Mouse (Mus musculus): Measurements from ENCODE around the gene H3f3b.

DNA sequence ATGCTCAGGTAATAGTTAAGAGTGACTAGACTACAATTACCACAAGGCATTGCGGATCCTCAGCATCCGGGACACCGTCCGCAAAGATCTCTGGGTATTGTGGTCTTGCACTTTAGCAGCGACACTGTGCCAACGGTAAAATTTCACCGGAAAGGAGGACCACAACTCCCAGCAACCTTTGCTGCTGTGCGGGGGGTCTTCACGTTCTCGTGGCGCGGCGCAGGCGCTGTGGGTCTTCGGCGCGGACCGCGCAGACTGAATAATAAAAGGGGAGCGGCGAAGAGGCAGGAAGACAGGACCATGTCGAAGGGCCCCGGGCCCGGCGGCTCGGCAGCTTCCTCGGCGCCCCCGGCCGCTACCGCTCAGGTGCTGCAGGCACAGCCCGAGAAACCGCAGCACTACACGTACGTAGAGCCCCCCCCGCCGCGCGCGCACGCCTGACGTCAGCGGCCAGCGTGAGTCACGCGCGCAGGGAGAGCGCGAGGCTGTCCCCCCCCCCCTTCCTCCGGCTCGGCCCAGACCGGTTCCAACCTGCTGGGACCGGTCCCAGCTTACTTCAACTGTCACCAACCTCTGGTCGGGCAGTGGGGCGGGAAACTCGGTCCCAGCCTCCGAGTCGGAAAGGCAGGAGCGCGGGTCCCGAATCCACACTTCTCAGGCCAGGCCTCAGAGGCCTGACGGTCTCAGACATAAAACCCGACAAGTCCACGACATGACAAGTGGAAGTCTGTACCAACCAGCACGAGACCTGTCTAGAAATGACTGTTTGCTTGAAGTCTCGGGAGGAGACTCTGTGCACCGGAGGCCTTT, 2.5 kb upstream of the H3f3b start, which contains the start of gene Unk:
- peak; percentile 84 for TF ChIP-seq POLR2A (IDR thresholded peaks at IDR 0.05; ENCODE audit: low read depth, low read length)
- no peak for TF ChIP-seq CTCF (IDR thresholded peaks at IDR 0.05; ENCODE audit: extremely low read depth, insufficient read length, insufficient replicate concordance, low read depth, low read length)
